Mouse (Mus musculus) bone marrow, adult 2 months (tissue): Measurements from ENCODE around the gene Ankfn1. TPM values are rescaled to one million over a fixed set of nuclear protein-coding genes. Genes with fewer than 3 reads are reported as not detected.

Experiments used
- H3K27ac ChIP-seq: fragments of 200-500 bp; 2 replicates; pipeline ENCODE4 v1.5.1; 2012; ENCODE audit warnings: low read depth, mild to moderate bottlenecking, control low read depth, inconsistent platforms, low read length; ENCODE audit not compliant: control insufficient read depth, poor library complexity, insufficient read depth
- H3K4me1 ChIP-seq: fragments of 200-500 bp; 2 replicates; pipeline ENCODE4 v1.6.1; 2011; ENCODE audit warnings: low read length; ENCODE audit not compliant: control insufficient read depth, insufficient read depth
- H3K4me3 ChIP-seq: fragments of 200-500 bp; replicated peaks from 2 replicates; pipeline ENCODE3; 2011; ENCODE audit warnings: mild to moderate bottlenecking, low read depth, low read length, control low read depth; ENCODE audit not compliant: control insufficient read depth
- CTCF ChIP-seq: fragments of 200-500 bp; IDR thresholded peaks from 2 replicates; pipeline ENCODE4 v1.5.1; 2011; ENCODE audit warnings: low read length, control low read depth; ENCODE audit not compliant: control insufficient read depth, insufficient read depth
- POLR2A ChIP-seq: fragments of 200-500 bp; IDR thresholded peaks from 2 replicates; pipeline ENCODE4 v1.6.1; 2011; ENCODE audit warnings: low read depth, mild to moderate bottlenecking, control low read depth, low read length, borderline replicate concordance; ENCODE audit not compliant: control insufficient read depth
- WGBS: fragments of 180-500 bp; shearing (Covaris S2); methylation state at CpG from one replicate; pipeline ENCODE4 v1.1.7; 2018; 5-methylcytosine and 5-hydroxymethylcytosine counted together
- polyA plus RNA-seq: library from polyadenylated mRNA; stranded (reverse); fragments of >200 nt; gene quantifications from 2 replicates; pipeline ENCODE4 v1.2.4, GENCODE M21; 2011; ENCODE audit warnings: low replicate concordance; ENCODE audit not compliant: missing spikeins, insufficient read depth, insufficient read length

The Ankfn1 gene
- polyA plus RNA-seq, 1 experiment = not detected

DNA sequence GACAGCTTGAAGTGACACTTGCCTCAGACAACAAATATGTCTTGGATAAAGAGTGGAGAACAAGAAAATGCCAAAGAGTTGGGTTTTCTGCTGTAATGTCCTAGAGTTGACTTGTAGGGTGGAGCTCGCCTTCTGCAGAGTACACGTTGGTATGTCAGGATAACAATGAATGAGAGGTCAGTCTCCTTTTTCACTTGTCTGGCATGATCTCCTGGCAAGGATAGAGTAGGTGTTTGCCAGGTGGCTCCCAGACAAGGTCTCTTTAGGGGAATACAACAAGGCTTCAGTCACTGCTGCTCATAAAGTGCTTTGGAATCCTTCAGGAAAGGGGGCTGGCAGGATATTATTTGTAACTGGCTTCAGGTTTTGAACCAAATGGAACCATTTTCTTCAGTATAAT, 388.6 kb downstream of the Ankfn1 start:
- WGBS = 73% methylated on average over 2 of the region's 2 CpGs
- H3K4me3 ChIP-seq = no peak overlapping the region
- H3K27ac ChIP-seq = no peak overlapping the region
- TF ChIP-seq POLR2A = no peak
- TF ChIP-seq CTCF = no peak
- no peaks in the 10 kb centered on the region for H3K4me1 ChIP-seq

DNA sequence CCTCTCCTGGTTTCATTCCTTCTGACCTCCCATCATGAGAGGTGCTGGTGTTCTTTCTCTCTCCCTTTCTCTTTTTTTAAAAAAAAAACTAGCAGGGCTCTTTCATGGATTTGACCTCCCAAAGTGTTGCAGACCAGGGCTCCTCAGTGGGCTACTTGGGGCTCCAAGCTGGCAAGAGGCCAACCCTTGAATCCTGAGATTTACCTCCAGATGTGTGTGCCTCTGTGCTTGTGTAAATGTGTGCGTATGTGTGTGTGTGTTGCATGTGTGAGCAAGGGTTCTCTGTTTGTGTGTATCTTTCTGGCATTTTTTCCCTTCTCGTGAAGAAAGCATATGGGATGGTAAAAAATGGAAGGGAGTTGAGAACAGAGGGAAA, 394.8 kb downstream of the Ankfn1 start:
- no peaks in the 10 kb centered on the region for H3K4me1 ChIP-seq
- no peak overlapping the region for H3K27ac ChIP-seq
- no peak for TF ChIP-seq CTCF
- no peak for TF ChIP-seq POLR2A
- WGBS = 81% methylated on average over 2 of the region's 2 CpGs
- no peak overlapping the region for H3K4me3 ChIP-seq

DNA sequence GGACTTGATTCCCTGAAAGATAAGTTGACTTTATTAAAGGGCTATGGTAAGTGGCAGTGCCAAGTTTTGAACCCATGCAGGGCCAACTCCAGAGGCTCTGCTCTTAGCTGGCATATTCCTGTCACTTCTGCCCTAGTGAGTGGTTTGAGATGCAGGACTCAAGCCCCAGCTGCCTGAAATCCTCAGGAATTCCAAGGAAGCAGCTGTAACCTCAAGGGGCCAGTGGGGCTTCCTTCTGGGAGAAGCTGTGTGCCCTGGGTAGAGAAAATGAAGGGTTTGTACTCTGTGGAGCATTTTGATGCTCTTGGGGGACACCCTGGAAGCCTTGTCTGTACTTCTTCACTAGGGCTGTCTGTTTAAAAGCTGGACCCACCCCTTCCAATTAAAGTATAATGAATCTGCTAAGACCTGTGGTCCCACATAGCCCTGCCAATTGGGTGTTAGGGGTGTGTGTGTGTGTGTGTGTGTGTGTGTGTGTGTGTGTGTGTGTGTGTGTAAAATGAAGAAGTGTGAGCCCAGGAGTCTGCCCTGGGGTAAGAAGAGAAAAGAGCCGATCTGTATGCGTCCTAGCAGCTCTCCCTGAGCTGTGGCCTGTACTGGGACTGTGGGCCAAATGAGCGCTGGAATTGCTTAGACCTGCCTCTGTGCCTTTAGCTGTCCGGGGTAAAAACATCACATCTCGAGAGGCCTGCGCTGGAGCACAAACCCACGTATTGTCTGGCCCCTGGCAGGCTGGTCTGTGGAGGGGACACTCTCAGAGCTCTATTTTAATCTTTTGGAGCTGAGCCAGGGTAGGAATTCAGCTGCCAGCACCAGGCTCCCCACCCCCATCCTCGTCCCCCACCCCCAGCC, 395.4 kb downstream of the Ankfn1 start:
- 64% methylated on average over 8 of the region's 8 CpGs for WGBS

DNA sequence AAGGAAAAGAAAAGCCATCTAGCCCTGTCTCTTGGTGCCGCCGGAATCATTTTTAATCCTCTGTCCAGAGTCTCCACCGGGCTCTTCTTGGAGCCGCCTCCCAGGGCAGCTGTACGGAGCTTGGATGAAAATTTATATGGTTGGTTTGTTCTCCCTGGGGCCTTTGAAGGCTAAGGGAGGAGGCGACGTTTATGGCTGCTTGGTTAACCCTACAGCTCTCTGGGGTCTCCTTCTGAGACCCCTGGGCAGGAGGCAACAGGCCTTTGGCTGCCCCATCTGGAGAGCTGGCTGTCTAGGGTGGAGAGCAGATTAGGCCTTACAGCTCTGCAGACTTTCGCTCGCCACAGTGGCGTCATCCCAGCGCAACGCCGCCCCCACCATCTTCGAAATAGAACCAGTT, 406.5 kb downstream of the Ankfn1 start:
- TF ChIP-seq CTCF = no peak
- TF ChIP-seq POLR2A = no peak
- 84% methylated on average over 14 of the region's 14 CpGs for WGBS
- no peaks in the 10 kb centered on the region for H3K4me1 ChIP-seq
- no peak overlapping the region for H3K27ac ChIP-seq
- H3K4me3 ChIP-seq = no peak overlapping the region

More for the DNA sequence above, 395.4 kb downstream of the Ankfn1 start:
- no peak overlapping the region for H3K4me3 ChIP-seq
- H3K27ac ChIP-seq = no peak overlapping the region
- no peaks in the 10 kb centered on the region for H3K4me1 ChIP-seq
- no peak for TF ChIP-seq POLR2A
- no peak for TF ChIP-seq CTCF

DNA sequence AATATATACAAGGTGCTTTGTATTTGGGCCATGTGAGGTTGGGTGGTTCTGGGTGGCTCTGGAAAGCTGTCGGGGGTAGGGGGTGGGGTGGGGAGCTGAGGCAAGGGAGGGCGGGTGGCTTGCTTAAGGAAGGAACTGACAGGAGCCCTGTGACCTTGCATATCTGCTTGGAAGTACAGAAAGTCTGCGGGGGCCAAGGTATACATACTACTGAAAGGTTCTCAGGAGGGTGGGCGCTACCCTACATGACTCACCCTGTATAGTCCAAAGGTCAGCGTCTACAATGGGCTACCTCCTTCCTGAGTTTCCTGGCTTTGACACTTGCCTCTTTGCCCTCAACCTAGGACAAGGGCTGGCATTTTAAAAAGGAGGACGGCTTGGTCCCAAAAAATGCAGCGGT, 407.1 kb downstream of the Ankfn1 start:
- Histone ChIP-seq H3K27ac (no peak overlapping the region), H3K4me1 (no peaks in the 10 kb centered on the region), H3K4me3 (no peak overlapping the region)
- TF ChIP-seq CTCF (no peak), POLR2A (no peak)
- WGBS = 36% methylated on average over 7 of the region's 7 CpGs

DNA sequence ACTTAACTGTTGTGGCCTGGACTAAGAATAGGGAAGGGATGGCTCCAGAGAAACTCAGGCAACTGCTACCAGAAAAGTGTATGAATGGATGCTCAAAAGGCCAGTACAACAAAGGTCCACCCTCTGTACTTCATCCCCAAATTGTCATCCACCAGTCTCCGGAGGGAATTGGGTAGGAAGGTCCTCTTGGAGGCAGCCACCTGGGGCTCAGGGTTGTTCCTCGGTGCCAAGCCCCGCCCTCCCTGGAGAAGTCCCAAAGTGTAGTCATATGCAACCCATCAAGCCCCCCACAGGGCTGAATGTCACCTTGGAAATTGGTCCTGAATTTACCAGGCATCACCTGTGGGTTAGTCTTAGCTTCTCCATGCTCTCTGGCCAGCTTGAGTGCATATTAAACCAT, 413.5 kb downstream of the Ankfn1 start:
- Histone ChIP-seq H3K4me3 (no peak overlapping the region), H3K27ac (no peak overlapping the region), H3K4me1 (no peaks in the 10 kb centered on the region)
- no peak for TF ChIP-seq CTCF
- TF ChIP-seq POLR2A = no peak
- 67% methylated on average over 3 of the region's 3 CpGs for WGBS

DNA sequence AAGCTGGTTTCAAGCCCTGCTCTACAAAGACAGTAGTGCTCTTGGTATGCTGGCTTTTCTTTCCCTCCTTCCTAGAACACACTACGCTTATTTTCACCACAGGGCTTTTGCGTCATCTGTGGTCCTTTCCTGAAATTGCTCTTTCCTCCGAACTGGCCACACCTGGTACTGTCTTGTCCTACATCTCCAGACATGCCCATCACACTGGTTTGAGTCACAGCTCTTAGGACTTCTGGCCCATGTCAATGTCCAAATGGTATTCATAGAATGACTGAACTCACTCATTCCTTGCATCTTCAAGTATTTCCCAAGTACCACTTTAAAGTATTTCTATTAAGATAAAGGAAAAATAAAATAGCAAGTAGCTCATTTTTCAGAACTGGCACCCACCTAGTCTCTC, 416.6 kb downstream of the Ankfn1 start:
- 81% methylated on average over 3 of the region's 3 CpGs for WGBS
- Histone ChIP-seq H3K4me3 (no peak overlapping the region), H3K4me1 (no peaks in the 10 kb centered on the region), H3K27ac (no peak overlapping the region)
- no peak for TF ChIP-seq POLR2A
- TF ChIP-seq CTCF = no peak

DNA sequence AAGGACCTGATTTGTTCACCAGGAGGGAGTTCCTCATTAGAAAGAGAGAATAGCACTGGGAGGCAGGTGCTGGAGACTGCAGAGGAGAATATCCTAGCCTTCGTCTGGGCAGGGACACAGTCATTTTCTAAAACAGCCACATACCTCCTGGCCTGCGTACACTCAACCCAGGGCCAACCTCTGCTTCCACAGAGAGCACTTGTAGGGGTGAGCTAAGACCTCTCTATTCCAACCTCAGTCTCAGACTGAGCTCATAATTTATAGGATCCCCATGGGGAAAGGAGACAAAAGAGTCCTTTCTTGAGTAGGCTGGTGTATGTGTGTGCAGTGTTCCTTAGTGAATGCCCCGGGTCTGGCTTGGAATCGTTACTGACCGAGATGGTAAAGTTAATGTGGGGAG, 418.9 kb downstream of the Ankfn1 start:
- Histone ChIP-seq H3K4me1 (no peaks in the 10 kb centered on the region), H3K4me3 (no peak overlapping the region), H3K27ac (no peak overlapping the region)
- no peak for TF ChIP-seq CTCF
- WGBS = 74% methylated on average over 5 of the region's 5 CpGs

DNA sequence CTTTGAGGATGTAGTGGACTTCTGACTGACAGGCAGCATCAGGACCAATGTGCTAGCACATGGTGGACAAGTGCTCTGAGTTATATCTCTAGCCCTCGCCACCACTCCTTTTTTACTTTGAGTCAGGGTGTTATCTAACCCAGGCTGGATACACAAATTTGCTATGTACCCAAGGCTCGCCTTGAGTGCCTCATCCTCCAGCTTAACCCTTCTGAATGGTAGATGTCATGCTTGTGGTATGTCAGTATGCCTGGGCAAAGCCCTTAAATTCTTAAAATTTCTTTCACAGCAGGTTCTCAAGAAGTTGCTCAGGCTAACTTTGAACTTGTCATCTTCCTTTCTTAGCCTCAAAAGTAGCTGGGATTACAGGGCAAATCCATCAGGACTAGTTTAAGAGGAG, 421.0 kb downstream of the Ankfn1 start:
- Histone ChIP-seq H3K4me1 (no peaks in the 10 kb centered on the region), H3K4me3 (no peak overlapping the region), H3K27ac (no peak overlapping the region)
- 58% methylated on average over 2 of the region's 2 CpGs for WGBS
- TF ChIP-seq POLR2A (no peak), CTCF (no peak)
